Mouse (Mus musculus) testis, postnatal 14 days (tissue): ENCODE measurements around the gene Dnmt3a.

Source experiments
- DNase-seq: peaks from one replicate; pipeline ENCODE4 v3.0.0; 2021; ENCODE audit warnings: low spot score

Gene Dnmt3a

GRCm38 (mm10) chr12:3854419-3854818 lies 48.6 kb downstream of the Dnmt3a start:
- no peak for DNase-seq

- peak; percentile 42 for DNase-seq
Measured at GRCm38 (mm10) chr12:3855762-3856501, 50.1 kb downstream of the Dnmt3a start.

DNA sequence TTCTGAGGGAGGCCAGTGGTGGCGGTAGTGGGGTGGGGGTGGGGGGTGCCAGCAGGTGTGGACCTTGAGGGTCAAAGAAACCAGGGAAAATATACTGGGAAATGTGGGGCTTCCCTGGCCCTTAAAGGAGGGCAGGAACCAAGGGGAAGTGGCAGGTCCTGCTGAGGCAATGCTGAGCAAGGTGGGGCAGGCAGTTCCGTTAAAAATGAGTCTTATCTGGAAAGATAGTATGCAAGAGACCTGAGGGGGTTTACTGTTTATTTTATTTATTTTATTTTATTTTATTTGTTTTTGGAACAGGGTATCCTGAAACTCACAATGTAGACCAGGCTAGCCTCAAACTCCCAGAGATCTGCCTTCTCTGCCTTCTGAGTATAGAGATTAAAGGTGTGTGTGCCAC lies 50.9 kb downstream of the Dnmt3a start:
- DNase-seq = no peak

DNA sequence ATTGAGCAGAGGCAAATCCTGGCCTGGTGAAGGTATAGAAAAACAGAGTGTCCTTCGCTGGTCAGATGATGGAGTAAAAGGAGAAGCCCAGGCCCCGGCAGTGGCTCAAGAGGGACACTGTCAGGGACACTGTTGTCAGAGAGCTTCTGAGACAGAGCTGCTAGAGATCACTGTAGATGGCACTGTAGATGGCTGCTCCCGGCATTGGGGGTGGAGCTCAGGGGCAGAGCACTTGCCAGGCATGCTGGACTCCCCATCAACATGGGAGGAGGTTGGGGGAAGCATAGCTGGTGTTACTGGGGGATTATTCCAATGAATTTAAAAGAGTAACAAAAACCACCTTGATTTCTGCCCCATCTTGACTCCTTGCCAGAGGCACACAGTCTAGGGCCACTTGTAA lies 51.4 kb downstream of the Dnmt3a start:
- no peak for DNase-seq

DNA sequence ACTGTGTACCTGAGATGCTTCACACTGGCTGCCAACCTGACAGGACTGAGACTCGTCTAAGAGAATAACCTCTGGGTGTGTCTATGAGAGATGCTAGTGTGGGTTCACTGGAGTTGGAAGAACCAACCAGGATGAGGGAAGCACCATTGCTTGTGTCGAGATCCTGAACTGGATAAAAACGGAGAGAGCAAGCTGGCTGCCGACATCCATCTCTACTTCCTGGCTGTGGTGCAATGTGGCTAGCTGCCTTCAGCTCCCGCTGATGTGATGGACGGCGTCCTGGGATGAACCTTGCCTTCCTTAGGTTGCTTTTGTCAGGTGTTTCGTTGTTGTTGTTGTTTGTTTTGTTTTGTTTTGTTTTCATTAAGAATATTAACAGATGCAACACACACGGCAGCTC lies 52.0 kb downstream of the Dnmt3a start:
- no peak for DNase-seq

DNA sequence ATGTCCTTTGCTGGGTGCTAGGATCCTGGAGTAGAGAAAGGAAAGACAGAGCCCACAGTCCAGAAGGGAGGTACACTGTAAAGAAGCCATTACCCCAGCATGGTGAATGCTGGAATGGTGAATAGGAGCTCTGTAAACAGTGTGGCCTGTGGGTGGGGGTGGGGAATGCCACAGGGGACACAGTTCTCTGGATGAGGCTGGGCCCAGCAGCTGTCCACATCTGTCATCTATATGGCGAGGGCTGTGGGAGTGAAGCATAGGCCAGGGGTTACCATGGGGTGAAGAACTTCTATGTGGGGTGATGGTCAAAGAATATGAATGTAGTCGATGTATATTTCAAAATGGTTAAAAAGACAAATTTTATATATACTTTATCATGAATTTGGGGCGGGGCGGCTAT lies 52.9 kb downstream of the Dnmt3a start:
- DNase-seq = no peak

DNA sequence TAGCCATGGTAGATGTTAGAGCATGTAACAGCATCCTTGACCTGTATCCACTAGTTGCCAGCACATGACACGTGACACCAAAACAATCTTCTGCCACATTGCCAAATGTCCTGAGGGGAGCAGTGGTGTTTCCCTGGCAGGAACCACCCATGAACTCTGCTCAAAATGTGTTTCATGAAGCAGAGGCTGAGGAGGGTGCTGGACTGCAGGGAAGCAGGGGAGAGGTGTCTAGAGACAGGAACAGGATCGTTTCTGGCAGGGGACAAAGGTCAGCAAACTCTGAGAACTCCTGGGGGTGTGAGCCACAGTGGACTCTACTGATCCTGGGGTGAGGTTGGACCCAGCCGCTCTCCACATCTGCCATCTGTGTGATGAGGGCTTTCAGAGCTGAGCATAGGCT lies 53.7 kb downstream of the Dnmt3a start:
- no peak for DNase-seq

GRCm38 (mm10) chr12:3860005-3860404 lies 54.2 kb downstream of the Dnmt3a start:
- DNase-seq = no peak

DNA sequence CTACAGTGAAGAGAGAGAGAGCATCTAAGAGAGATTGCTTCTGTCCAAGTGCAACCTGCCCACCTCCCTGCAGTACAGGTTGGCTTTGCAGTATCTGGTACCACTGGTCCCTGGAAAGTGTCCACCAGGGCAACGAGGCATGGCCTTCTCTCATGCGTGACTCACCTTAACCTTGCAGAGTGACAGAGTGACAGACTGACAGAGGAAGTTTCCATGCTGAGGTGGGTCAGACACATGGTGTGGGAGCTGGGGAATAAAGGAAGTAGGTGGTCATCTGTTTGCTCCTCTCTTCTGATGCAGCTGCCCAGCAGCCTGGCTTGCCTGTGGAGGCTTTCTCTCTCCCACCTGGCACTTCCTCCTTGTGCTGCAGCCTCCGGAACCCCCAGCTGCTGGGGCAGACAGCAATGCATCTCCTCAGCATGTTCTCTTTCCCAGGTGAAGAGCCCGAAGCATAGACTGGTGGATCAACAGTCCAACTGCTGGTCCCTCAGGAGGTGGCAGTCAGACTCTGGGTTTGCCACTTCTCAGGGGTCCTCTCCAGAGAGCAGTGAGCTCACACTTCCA lies 55.9 kb downstream of the Dnmt3a start:
- DNase-seq = no peak

GRCm38 (mm10) chr12:3862253-3862652 lies 56.4 kb downstream of the Dnmt3a start:
- no peak for DNase-seq

GRCm38 (mm10) chr12:3864208-3864607 lies 58.4 kb downstream of the Dnmt3a start:
- no peak for DNase-seq

GRCm38 (mm10) chr12:3865594-3865993 lies 59.8 kb downstream of the Dnmt3a start:
- DNase-seq = no peak

- peak; percentile 37 for DNase-seq
Measured at GRCm38 (mm10) chr12:3866654-3867370, 61.0 kb downstream of the Dnmt3a start.

DNA sequence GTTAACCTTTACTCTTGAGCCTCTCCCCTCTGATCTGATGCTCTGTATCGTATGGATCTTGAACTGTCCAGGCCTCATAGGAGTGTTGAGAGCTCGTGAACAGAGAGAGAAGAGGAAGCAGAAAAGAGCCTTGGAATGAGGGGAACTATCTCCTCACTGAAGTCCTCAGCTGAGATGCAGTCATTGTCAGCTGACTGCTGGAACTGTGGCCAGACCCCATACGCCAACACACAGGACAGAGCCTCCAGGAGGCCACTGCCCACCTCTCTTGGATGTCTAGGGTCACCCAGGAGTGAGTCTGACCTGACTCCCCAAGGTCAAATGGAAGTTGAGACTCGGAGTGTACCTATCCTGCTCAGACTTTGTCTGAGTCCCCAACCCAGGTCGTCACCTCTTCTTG lies 62.3 kb downstream of the Dnmt3a start:
- no peak for DNase-seq

DNA sequence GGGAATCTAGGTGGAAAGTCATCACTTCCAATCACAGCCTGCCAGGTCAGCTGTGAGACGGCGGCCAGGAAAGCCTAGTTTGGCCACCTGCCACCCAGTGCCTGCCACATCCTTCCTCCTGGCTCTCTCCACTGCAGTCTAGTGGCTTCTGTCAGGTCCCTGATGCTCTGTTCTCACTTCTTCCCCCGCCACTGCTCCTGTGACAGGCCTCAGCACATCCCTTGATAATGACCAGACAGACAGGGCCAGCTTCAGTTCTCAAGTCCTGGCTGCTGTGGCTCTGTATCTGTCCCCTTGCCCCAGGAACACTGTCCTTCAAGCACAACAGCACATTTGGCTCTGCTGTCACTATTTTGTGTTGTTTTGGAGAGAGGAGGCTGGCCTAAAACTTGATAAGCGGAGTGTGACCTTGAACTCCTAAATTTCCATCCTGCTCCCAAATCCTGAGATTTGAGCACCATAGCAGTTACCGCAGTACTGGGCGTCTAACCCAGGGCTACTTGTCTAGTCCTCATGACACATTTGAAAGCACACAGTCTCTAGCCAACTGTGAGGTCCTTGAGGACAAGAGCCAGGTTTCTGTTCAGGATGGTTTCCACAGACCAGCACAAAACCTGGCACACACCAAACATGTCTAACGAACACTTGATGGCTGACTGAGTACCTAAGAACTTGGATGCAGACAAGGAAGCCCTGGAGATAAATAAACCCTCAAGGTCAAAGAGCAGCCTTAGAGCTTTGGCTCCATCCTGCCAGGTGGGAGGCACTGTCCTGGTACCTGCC lies 63.1 kb downstream of the Dnmt3a start:
- DNase-seq = no peak

DNA sequence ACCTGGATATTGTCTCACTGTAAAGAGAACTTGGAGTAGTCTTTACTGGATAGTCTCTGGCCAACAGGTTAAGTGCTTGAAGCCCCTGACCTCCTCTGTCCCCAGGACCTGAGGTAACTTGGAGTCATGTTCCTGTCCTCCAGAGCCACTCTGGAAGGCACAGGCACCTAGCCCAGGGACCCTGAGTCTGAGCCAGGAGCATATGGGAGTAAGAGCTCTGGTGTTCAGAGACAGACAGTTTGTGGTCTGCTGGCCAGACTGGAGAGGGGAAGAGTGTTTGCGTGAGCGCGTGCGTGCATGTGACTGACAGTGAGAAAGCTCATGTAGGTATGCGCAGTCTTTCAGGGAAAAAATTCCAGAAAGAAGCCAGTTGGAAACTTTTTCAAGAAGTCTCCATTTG lies 64.2 kb downstream of the Dnmt3a start:
- no peak for DNase-seq

DNA sequence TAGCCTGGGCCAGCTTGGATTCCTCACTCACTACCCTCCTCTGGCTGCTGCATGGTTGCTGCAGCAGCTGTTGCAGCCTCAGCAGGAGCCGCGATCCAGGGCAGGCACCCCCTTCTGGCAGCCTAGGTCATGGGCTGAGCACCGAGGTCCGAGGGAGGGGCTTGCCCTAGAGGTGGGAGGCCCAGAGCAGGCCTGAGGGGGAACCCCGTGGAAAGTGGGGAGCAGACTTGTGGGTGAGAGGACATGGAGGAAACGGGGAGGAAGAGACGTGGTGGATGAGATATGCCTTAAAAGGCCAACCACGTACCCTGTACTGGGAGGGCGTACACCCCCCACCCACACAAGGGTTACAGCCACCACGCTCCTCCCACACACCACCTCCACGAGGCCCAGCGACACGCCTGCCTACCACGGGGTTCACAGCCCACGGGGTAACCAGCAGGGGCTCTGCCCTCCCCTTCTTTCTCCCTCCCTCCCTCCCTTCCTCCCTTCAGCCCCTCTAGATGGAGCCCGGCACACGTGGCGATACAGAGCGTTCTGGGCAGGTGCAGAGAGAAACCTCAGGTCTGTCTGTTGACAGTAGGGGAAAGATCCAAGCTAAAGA lies 65.2 kb downstream of the Dnmt3a start:
- peak; percentile 66 for DNase-seq

GRCm38 (mm10) chr12:3871637-3872036 lies 65.8 kb downstream of the Dnmt3a start:
- peak; percentile 79 for DNase-seq

DNA sequence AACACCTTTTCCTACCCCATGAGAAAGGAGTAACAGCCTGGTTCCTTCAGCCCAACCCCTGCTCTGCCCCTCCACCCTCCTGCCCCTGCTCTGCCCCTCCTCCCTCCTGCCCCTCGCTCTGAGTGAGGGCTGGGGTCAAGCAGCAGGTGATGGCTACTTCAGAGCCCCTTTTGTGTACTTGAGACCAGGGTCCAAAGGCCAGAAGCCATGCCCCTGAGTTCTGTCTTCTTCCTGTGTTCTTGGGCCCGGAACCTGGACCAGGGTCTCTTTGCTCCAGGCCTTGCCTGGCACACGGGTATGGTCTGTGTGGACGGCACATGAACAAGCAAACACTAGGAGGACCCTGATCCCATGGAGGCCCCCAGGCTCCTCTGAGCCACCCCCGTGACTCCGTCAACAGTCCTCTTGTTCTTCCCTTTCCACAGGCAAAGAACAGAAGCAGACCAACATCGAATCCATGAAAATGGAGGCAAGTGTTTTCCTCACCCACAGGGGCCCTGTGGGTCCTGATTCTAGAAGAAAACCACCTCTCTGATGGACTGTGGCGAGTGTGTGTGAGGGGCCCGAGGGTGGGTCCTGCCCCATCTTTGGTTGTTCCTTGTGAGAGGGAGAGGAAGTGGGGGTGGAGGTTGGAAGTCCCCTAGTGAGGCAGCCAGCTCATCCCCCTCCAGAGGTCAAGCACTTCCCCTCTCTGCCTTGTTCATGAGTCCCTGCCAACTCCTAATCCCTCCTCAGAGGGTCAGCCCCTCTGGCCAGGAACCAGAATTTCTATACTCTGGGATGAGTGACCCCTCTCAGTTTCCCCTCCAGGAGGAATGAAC lies 66.8 kb downstream of the Dnmt3a start:
- DNase-seq = no peak

DNA sequence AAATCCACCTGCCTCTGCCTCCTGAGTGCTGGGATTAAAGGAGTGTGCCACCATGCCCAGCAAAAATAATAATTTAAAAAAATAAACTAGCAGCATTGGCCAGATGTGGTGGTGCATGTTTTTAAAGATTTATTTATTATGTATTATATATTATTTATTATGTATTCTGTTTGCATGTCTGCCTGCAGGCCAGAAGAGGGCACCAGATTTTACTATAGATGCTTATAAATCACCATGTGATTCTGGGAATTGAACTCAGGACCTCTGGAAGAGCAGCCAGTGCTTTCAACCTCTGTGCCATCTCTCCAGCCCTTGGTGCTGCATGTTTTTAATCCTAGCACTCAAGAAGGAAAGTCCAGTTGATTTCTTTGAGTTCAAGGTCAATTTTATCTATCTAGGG lies 69.7 kb downstream of the Dnmt3a start:
- no peak for DNase-seq

GRCm38 (mm10) chr12:3877376-3877775 lies 71.6 kb downstream of the Dnmt3a start:
- no peak for DNase-seq
